Mouse (Mus musculus) spleen, embryonic (tissue): ENCODE measurements around the gene H6pd.
"Not testable (repeated sequence)": the region's sequence is repeated elsewhere in the genome, so short reads cannot be mapped to it uniquely, and the experiment has no call there.

Source experiments
- CTCF ChIA-PET: fragments of 350-600 bp; sonication (Branson Sonifier 250); formaldehyde crosslinking; loops from one replicate; lab custom pipeline; 2022; lab: Charles Lee

H6pd gene

DNA sequence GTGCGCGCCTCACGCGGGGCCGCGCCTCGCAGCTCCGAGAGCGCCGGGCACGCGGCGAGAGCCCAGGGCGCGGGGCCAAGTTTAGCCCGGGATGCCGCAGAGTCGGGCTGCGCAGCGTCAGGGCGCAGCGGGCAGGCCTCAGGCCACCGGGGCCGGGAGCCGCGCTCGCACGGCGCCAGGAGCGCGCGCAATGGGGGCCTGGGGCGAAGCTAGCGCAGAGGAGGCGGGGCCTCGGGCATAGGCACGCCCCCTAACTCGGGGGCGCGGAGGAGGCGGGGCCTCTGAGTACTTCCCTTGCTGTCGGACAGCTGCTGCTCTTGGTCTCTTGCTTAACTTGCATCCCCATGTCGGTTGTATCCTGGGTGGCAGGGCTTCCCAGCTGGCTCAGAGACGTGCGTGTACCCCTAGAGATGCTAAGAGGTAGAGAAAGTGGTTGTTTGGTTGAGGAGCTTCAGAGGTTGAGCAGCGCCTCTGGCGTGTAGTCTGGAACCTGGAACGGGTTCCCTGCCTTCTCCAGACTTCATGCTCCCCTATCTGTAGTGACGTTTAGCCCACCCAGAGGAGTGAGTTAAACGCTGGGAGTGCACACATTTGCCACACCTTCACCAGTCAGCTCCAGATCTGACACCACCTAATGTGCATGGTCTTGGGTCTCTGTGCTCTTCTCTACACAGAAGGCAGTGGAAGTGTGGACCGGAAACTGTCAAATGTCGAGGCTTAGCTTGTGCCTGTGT, at the start of gene H6pd:
H6pd (minus strand) TSS at position 171 of the 734 bp plus-strand sequence.
- CTCF ChIA-PET = no interaction called here

GRCm38 (mm10) chr4:150057722-150058121, 48.9 kb upstream of the H6pd start:
- CTCF ChIA-PET = no interaction called here

DNA sequence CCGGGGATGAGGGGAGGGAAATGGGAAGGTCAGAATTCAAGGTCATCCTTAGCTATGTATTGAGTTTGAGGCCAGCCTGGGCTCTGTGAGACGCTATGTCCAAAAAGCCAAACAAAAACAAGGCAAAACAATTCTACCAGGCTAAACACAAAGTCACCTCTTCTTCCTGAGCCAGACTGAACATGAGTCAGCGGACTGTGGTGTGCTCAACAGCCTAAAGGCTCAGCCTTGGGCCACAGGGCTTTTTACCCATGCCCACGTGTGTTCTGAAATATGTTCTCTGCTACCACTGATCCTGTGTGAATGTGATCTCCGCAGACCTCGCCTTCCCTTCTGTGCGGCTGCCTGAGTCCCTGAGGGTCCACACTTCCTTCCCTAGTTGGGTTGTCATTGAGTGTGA, 47.3 kb upstream of the H6pd start:
- CTCF ChIA-PET = no interaction called here

DNA sequence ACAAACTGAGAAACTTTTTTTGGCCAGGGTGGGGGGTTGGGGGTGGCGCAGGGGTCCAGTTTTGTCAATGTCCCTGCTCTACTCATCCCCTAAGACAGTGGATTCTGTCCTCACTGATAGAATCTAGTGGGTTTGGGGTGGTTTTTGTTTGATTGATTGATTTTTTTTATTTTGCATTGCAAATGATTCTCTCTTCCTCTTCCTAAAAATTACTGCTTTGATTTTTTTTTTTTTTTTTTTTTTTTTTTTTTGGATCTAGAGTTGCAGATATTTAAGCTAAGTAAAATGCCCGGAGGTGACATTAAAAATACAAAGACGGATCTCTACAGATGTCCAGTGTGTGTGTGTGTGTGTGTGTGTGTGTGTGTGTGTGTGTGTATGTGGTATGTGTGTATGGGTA, 43.6 kb upstream of the H6pd start:
- CTCF ChIA-PET = no interaction called here

GRCm38 (mm10) chr4:150051514-150051913, 42.7 kb upstream of the H6pd start:
- CTCF ChIA-PET = interaction anchor here (0.6 kb wide), 1 partner anchor 10 kb away, joined by 7 read pairs; no protein-coding TSS in a partner anchor

- CTCF ChIA-PET = interaction anchor here (0.6 kb wide), 1 partner anchor 12 kb away, joined by 4 read pairs; no protein-coding TSS in a partner anchor
Measured at GRCm38 (mm10) chr4:150049564-150050226, 40.9 kb upstream of the H6pd start.

DNA sequence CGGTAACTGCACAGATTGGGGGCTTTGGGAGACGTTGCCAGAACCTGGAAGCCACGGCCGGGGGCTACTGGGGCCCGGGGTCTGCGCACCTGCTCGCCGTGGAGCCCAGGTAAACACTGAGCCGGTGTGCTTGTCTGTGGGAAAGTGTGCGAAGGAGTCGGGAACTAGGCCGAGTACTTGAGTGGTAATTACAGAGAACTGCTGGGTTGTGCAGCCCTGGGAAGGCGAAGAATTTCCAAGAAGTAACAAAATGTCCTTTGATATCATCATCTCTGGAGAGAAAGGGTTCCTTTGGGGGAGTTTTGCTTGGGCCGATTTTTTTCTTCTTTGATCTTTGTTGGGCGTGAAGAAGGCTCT, 40.3 kb upstream of the H6pd start:
- CTCF ChIA-PET = interaction anchor here (0.6 kb wide), 1 partner anchor 12 kb away, joined by 4 read pairs; no protein-coding TSS in a partner anchor

DNA sequence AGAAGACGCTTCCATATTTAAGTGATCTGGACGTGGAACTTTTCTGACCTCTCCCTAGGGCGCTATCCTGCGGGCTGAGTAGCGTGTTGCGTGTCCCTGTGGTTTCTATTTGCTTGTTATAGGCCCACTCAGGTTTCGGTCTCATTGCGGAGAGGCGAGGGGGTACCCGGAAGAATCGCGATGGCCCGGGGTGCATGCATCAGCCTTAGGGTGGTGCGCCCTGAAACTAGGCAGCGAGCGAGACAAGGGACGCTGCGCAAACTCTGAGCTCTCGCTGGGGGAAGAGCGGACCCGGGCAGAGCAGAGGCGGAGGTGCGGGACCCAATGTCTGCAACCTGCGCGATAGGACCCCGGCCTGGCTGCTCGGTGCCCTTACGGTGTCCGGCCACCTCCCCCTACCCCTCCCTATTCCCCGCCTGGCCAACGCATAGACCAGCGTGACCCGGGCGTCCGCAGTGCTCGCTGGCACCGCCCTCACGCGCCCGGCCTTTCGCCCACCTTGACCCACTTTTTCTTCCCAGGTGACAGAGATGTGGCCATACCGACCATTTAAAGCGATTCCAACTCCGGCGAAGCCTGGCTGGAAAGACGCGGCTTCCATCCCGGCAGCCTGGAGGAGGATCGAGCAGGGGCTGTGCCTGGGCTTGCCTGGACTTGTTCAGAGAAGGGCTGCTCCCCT, 39.8 kb upstream of the H6pd start:
- CTCF ChIA-PET = no interaction called here

DNA sequence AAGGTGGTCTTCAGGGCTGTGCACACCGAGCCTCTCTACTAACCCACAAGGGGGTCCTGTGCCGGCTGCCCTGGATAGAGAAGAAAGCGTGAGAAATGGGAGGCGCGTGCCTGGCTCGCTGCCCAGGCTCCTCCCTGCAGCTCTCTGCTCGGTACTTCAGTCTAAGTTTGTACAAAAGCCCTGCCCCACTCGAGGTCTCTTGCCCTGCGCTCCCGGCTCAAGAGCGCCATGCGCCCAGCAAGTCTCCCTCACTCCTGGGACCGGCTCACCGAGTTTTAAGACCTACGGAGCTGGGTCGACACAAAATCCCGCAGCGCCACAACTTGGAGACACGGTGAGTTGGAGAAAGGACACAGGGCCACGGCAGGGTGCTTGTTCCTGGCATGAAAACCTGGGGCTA, 39.2 kb upstream of the H6pd start:
- CTCF ChIA-PET = no interaction called here

- CTCF ChIA-PET = no interaction called here
Measured at GRCm38 (mm10) chr4:150043591-150043990, 34.8 kb upstream of the H6pd start.

DNA sequence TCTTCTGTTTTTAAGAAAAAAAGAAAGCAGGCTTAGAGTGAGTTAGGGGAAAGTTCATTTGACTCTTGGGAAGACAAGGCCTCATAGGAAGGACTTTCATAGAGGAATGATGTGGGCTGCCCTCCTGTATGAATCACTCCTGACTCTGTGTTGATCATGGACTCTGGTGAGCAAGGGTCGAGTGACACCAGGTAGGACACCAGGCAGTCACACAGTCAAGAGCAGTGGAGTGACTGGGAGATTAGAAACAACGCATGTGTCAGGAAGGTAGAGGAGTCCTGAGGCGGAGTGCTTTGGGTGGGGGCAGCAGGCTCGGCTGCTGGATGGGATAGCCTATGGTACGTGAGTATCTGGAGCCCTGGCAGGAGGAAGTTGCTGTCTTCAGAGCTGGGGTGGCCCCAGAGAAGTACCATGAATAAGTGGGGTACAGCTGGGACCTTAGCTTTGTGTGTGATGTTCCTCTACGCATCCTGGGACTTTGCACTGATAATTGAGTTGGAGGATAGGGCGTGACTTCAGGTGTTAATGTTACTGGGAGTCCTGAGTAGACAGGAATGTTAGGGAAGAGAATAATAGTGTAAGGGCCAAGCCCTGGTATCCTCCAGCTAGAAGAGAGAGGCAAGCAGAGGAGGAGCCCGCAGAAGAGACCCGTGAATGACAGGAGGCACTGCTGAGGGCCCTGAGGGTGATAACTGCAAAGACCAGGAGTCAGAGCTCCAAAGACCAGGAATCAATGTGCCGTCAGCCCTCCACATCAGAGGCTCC, 32.7 kb upstream of the H6pd start:
- CTCF ChIA-PET = interaction anchor here (0.6 kb wide), 1 partner anchor 284 kb away, joined by 4 read pairs; no protein-coding TSS in a partner anchor

DNA sequence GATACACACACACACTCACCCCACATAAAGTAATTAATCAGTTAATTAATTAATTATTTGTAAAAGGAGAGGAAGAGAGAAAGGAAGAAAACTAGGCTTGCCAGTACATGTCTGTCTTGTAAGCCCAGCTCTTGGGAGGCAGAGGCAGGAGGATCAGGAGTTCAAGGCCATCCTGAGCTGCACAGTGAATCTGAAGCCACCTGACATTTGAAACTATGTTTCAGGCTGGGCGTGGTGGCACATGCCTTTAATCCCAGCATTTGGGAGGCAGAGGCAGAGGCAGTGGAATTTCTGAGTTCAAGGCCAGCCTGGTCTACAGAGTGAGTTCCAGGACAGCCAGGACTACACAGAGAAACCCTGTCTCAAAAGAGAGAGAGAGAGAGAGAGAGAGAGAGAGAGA, 32.0 kb upstream of the H6pd start:
- CTCF ChIA-PET = not testable (repeated sequence)

GRCm38 (mm10) chr4:150040003-150040581, 31.3 kb upstream of the H6pd start:
- CTCF ChIA-PET = no interaction called here

DNA sequence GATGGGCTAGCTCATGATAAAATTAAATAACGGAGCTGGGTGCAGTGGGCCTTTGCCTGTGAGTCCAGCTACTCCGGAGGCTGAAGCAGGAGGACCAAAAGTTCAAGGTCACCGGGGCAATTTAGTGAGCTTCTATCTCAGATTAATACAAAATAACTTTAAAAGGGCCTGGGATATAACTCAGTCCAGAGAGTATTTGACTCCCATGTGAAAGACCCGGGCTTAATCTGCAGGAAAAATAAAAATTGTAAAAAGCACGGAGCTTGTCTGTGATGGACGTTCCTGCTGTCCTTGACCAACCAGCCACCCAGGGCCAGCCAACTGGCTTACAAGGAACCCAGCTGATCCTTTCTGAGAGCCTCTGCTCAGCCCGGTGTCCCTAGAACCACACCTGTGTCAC, 29.7 kb upstream of the H6pd start:
- CTCF ChIA-PET = no interaction called here

GRCm38 (mm10) chr4:150036094-150036493, 27.3 kb upstream of the H6pd start:
- CTCF ChIA-PET = interaction anchor here (0.7 to 1.0 kb wide), 2 partner anchors 59 to 394 kb away, joined by 4 to 17 read pairs; no protein-coding TSS in a partner anchor

DNA sequence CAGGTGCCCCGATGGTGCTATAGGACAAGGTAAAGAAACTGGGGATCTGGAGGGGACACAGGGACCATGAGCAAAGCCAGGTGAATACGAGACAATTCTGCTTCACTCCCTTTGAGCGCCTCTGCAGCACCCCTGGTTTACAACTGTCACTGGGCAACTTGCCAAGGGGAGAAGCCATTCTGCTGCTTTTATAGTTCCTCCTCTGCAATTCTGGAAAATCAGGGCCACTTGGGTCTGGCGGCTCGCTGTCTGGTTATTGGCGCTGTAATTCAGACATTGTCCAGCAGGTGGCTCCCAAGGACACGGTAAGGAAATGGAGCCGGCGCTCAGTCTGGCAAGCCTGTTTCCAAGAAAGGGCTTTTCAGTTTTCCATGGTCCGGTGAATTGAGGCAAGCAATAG, 26.5 kb upstream of the H6pd start:
- CTCF ChIA-PET = interaction anchor here (1.0 kb wide), 1 partner anchor 60 kb away, joined by 4 read pairs; no protein-coding TSS in a partner anchor

DNA sequence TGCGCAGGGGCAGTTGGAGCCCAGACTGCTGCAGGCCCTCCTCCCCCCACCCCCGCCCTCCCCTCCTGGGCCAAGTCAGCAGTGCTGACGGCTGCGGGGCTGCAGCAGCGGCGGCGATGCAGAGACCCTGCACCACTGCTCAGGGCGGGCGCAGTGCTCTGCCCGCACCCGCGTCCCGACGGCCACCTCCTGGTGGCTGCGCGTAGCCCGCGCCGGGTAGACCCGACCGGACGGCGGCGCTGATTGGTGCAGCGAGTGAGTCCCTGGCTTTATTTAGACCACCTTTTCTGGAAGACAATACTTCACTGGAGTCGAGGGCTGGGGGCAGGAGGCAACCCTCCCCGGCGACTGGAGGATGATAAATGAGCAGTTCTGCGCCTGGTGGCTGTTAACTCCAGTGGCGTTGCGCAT, 24.4 kb upstream of the H6pd start:
- CTCF ChIA-PET = no interaction called here

DNA sequence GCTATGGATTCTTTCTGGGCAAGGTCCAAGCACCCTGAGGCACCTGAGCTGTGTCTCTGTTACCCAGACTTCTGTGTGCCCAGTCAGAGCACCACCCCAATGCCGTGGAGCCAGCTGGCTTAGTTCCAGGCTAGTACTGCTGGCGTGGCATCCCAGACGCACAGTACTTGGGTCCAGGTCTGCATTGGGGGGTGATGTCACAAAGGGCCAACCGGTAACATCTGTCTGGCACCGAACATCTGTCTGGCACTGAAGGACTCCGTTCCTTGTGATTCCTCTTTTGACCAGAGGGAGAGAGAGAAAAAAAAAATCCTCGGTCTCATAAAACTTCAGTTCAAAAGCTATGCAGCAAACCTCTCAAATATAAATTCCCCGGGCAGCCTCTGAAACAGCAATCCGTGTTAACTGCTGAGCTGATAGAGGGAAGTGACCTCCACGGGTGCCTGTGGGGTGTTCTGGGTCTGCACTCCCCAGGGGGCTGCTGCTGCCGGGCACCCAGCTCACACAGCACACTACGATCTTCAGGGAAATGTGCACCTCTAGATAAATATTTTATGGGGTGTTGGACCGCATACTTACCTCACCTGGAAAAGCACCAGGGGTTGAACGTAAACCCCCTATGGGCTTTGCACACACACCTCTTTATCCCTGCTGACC, 22.5 kb upstream of the H6pd start:
- CTCF ChIA-PET = interaction anchor here (0.6 to 0.7 kb wide), 4 partner anchors 16 to 61 kb away, joined by 3 to 15 read pairs (median 5); no protein-coding TSS in a partner anchor

DNA sequence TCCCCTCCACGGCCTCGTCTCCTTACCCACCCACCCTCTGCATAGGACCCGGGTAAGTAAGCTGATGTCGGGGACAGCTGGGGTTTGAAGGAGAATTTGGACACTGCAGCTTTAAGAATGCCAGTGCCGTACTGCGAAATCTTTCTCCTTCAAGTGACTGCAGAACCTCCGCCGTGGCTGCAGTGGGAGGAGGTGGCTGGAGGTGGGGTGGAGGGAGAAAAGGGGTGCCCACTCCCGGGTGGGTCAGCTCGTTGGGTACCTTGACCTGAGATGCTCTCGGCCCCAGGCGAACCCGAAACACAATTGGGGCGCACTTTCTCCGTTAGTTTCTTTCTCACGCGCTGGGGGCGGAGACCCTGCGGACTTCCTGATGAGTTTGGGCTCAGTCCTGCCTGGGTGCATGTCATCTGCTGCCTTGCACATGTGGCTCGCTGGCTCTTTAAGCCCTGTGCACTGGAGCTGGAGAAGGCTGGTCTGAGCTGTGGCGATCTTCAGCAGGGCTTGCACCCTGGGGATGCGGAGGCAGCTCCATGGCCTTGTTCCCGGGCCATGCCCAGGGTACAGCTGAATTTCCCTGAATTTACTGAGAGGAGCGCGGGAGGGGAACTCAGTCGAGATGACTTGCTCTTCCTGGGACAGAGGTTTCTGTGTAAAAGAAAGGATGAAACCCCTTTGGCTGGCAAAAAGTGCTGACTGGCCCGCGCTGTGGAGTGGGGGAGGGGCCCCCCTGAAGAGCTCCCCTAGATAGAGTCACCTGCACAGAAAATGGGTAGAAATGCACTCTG, 21.8 kb upstream of the H6pd start:
- CTCF ChIA-PET = interaction anchor here (0.6 to 0.7 kb wide), 2 partner anchors 15 to 49 kb away, joined by 3 to 7 read pairs; no protein-coding TSS in a partner anchor
